Mouse (Mus musculus): Measurements from ENCODE around the gene Nme2. TPM values are rescaled to one million over a fixed set of nuclear protein-coding genes. Genes with fewer than 3 reads are reported as not detected.

Nme2 gene
- polyA plus RNA-seq, 1 experiment from 2014 or later = 134 TPM

Other genes with a start within 250 kb of the Nme2 start
- gene Utp18, start 70.5 kb downstream of the Nme2 start, polyA plus RNA-seq (2015; fragmentation: Nextera tagmentation; extraction: Ambion mirVana) = 35.6 and 36.3 TPM in 2 replicates
- gene Mbtd1, start 70.4 kb downstream of the Nme2 start, polyA plus RNA-seq (2015; fragmentation: Nextera tagmentation; extraction: Ambion mirVana) = 29.2 and 36.8 TPM in 2 replicates
- gene Gm20390, start 12.0 kb upstream of the Nme2 start, polyA plus RNA-seq (2015; fragmentation: Nextera tagmentation; extraction: Ambion mirVana) = 348 and 383 TPM in 2 replicates
- gene Nme1, start 12.3 kb upstream of the Nme2 start, polyA plus RNA-seq (2015; fragmentation: Nextera tagmentation; extraction: Ambion mirVana) = 200 and 230 TPM in 2 replicates
- 32.1 and 41.4 TPM in 2 replicates for gene Spag9, start 39.8 kb upstream of the Nme2 start, polyA plus RNA-seq (2015; fragmentation: Nextera tagmentation; extraction: Ambion mirVana)

Measured in thymus, postnatal 0 days (tissue).